Mouse (Mus musculus) limb, embryonic 15.5 days (tissue): ENCODE measurements around the gene Aqp9. TPM values are rescaled to one million over a fixed set of nuclear protein-coding genes. Genes with fewer than 3 reads are reported as not detected.
"Not testable (repeated sequence)": the region's sequence is repeated elsewhere in the genome, so short reads cannot be mapped to it uniquely, and the experiment has no call there.

ENCODE experiments used
- ATAC-seq: fragments of 200-750 bp; cut with Nextera tagmentation; 2 replicates; pipeline ENCODE4 v1.8.0; 2017; ENCODE audit warnings: low read depth, moderate TSS enrichment; ENCODE audit not compliant: insufficient number of reproducible peaks, low FRiP score, low TSS enrichment
- H3K27ac ChIP-seq: fragments of 300-500 bp; sonication (generic); 2 replicates; pipeline ENCODE4 v1.5.1; 2015; ENCODE audit warnings: moderate library complexity, mild to moderate bottlenecking, inconsistent platforms
- H3K27me3 ChIP-seq: fragments of 300-500 bp; sonication (generic); 2 replicates; pipeline ENCODE4 v1.6.1; 2015; ENCODE audit warnings: inconsistent platforms
- H3K36me3 ChIP-seq: fragments of 300-500 bp; sonication (generic); 2 replicates; pipeline ENCODE4 v1.6.1; 2015; ENCODE audit warnings: inconsistent platforms
- H3K4me1 ChIP-seq: fragments of 300-500 bp; sonication (generic); 2 replicates; pipeline ENCODE4 v1.6.1; 2015; ENCODE audit warnings: inconsistent platforms
- H3K4me2 ChIP-seq: fragments of 300-500 bp; sonication (generic); 2 replicates; pipeline ENCODE4 v1.6.1; 2015; ENCODE audit warnings: mild to moderate bottlenecking, inconsistent platforms
- H3K4me3 ChIP-seq: fragments of 300-500 bp; sonication (generic); 2 replicates; pipeline ENCODE4 v1.5.1; 2015; ENCODE audit warnings: mild to moderate bottlenecking, inconsistent platforms
- H3K9ac ChIP-seq: fragments of 300-500 bp; sonication (generic); 2 replicates; pipeline ENCODE4 v1.6.1; 2015; ENCODE audit warnings: inconsistent platforms
- H3K9me3 ChIP-seq: fragments of 300-500 bp; sonication (generic); 2 replicates; pipeline ENCODE4 v1.6.1; 2016; ENCODE audit warnings: inconsistent platforms
- WGBS: fragments of 180-500 bp; shearing (Covaris S2); methylation state at CpG from one replicate; pipeline ENCODE4 v1.1.7; 2015; 5-methylcytosine and 5-hydroxymethylcytosine counted together
- polyA plus RNA-seq: library from polyadenylated mRNA; unstranded; fragments of >200 nt; fragmentation: Nextera tagmentation; extraction: Ambion mirVana; gene quantifications from 2 replicates; pipeline ENCODE4 v1.2.1, GENCODE M21; 2015

The Aqp9 gene
- polyA plus RNA-seq, 1 experiment from 2014 or later = 0.50 TPM

- not testable (repeated sequence) for H3K9me3 ChIP-seq, H3K4me2 ChIP-seq, H3K27ac ChIP-seq, H3K4me1 ChIP-seq, H3K4me3 ChIP-seq, H3K36me3 ChIP-seq, ATAC-seq, H3K9ac ChIP-seq
- H3K27me3 ChIP-seq = peaks cover 12% of the 10 kb centered on the region; the same call in 1 of the 2 replicates
- WGBS = 83% methylated on average over 8 of the region's 8 CpGs
Observed at GRCm38 (mm10) chr9:71123095-71123494, 45.4 kb downstream of the Aqp9 start.

GRCm38 (mm10) chr9:71120924-71121323 lies 47.6 kb downstream of the Aqp9 start:
- ATAC-seq = no peak
- Histone ChIP-seq H3K4me3 (no peak overlapping the region), H3K36me3 (no peaks in the 10 kb centered on the region), H3K9me3 (no peaks in the 10 kb centered on the region), H3K27me3 (0 out of 2 replicates have a peak, but pooled peaks cover 1% of the 10 kb centered on the region), H3K9ac (no peak overlapping the region), H3K4me2 (no peak overlapping the region), H3K4me1 (no peaks in the 10 kb centered on the region), H3K27ac (no peak overlapping the region)
- WGBS = 76% methylated on average over 9 of the region's 9 CpGs

GRCm38 (mm10) chr9:71113166-71113565 lies 55.3 kb downstream of the Aqp9 start:
- ATAC-seq = no peak
- Histone ChIP-seq H3K9ac (no peak overlapping the region), H3K27ac (no peak overlapping the region), H3K9me3 (no peaks in the 10 kb centered on the region), H3K4me3 (no peak overlapping the region), H3K36me3 (no peaks in the 10 kb centered on the region), H3K27me3 (no peaks in the 10 kb centered on the region; the same call in 1 of the 2 replicates), H3K4me1 (no peaks in the 10 kb centered on the region), H3K4me2 (no peak overlapping the region)
- WGBS = 68% methylated on average over 6 of the region's 6 CpGs

GRCm38 (mm10) chr9:71103521-71103920 lies 65.0 kb downstream of the Aqp9 start:
- Histone ChIP-seq H3K27me3 (no peaks in the 10 kb centered on the region), H3K9me3 (no peaks in the 10 kb centered on the region), H3K9ac (no peak overlapping the region), H3K4me1 (no peaks in the 10 kb centered on the region), H3K36me3 (no peaks in the 10 kb centered on the region), H3K27ac (no peak overlapping the region), H3K4me3 (no peak overlapping the region), H3K4me2 (no peak overlapping the region)
- WGBS = 58% methylated on average over 5 of the region's 5 CpGs
- ATAC-seq = no peak

- H3K9me3 ChIP-seq = no peaks in the 10 kb centered on the region
- H3K9ac ChIP-seq = no peak overlapping the region
- no peaks in the 10 kb centered on the region for H3K36me3 ChIP-seq
- 82% methylated on average over 6 of the region's 6 CpGs for WGBS
- no peak overlapping the region for H3K4me3 ChIP-seq
- H3K27me3 ChIP-seq = no peaks in the 10 kb centered on the region
- H3K4me1 ChIP-seq = no peaks in the 10 kb centered on the region
- no peak overlapping the region for H3K27ac ChIP-seq
- ATAC-seq = no peak
- no peak overlapping the region for H3K4me2 ChIP-seq
Observed at GRCm38 (mm10) chr9:71094066-71094465, 74.4 kb downstream of the Aqp9 start.

GRCm38 (mm10) chr9:71092038-71092437 lies 76.4 kb downstream of the Aqp9 start:
- Histone ChIP-seq H3K27ac (no peak overlapping the region), H3K4me3 (no peak overlapping the region), H3K27me3 (no peaks in the 10 kb centered on the region), H3K36me3 (no peaks in the 10 kb centered on the region), H3K4me1 (no peaks in the 10 kb centered on the region), H3K4me2 (no peak overlapping the region), H3K9ac (no peak overlapping the region), H3K9me3 (no peaks in the 10 kb centered on the region)
- WGBS = 67% methylated on average over 5 of the region's 5 CpGs
- no peak for ATAC-seq

GRCm38 (mm10) chr9:71079201-71079600 lies 89.3 kb downstream of the Aqp9 start:
- Histone ChIP-seq H3K27ac (no peak overlapping the region), H3K4me2 (no peak overlapping the region), H3K4me1 (0 out of 2 replicates have a peak, but pooled peaks cover 7% of the 10 kb centered on the region), H3K27me3 (no peaks in the 10 kb centered on the region), H3K36me3 (no peaks in the 10 kb centered on the region), H3K4me3 (no peak overlapping the region), H3K9me3 (no peaks in the 10 kb centered on the region), H3K9ac (no peak overlapping the region)
- ATAC-seq = no peak
- WGBS = 53% methylated on average over 7 of the region's 7 CpGs

GRCm38 (mm10) chr9:71077251-71077825 lies 91.1 kb downstream of the Aqp9 start:
- Histone ChIP-seq H3K36me3 (no peaks in the 10 kb centered on the region), H3K4me3 (no peak overlapping the region), H3K4me2 (no peak overlapping the region), H3K27ac (no peak overlapping the region), H3K9me3 (no peaks in the 10 kb centered on the region), H3K4me1 (0 out of 2 replicates have a peak, but pooled peaks cover 7% of the 10 kb centered on the region), H3K9ac (no peak overlapping the region), H3K27me3 (no peaks in the 10 kb centered on the region)
- no peak for ATAC-seq
- WGBS = 71% methylated on average over 5 of the region's 5 CpGs

- Histone ChIP-seq H3K27me3 (no peaks in the 10 kb centered on the region), H3K27ac (no peak overlapping the region), H3K4me1 (0 out of 2 replicates have a peak, but pooled peaks cover 7% of the 10 kb centered on the region), H3K9ac (no peak overlapping the region), H3K9me3 (no peaks in the 10 kb centered on the region), H3K4me2 (no peak overlapping the region), H3K4me3 (no peak overlapping the region), H3K36me3 (no peaks in the 10 kb centered on the region)
- 78% methylated on average over 12 of the region's 12 CpGs for WGBS
- no peak for ATAC-seq
Observed at GRCm38 (mm10) chr9:71076201-71076648, 92.3 kb downstream of the Aqp9 start.

GRCm38 (mm10) chr9:71073831-71074230 lies 94.7 kb downstream of the Aqp9 start:
- H3K9me3 ChIP-seq = no peaks in the 10 kb centered on the region
- no peak for ATAC-seq
- H3K36me3 ChIP-seq = no peaks in the 10 kb centered on the region
- H3K27me3 ChIP-seq = no peaks in the 10 kb centered on the region
- H3K4me1 ChIP-seq = 0 out of 2 replicates have a peak, but pooled peaks cover 4% of the 10 kb centered on the region
- no peak overlapping the region for H3K4me3 ChIP-seq
- 63% methylated on average over 4 of the region's 4 CpGs for WGBS
- H3K9ac ChIP-seq = no peak overlapping the region
- H3K27ac ChIP-seq = no peak overlapping the region
- H3K4me2 ChIP-seq = no peak overlapping the region

GRCm38 (mm10) chr9:71073076-71073475 lies 95.4 kb downstream of the Aqp9 start:
- no peak for ATAC-seq
- 35% methylated on average over 4 of the region's 4 CpGs for WGBS
- no peak overlapping the region for H3K4me3 ChIP-seq

GRCm38 (mm10) chr9:71072502-71072901 lies 96.0 kb downstream of the Aqp9 start:
- H3K9me3 ChIP-seq = no peaks in the 10 kb centered on the region
- H3K4me3 ChIP-seq = no peak overlapping the region
- no peak for ATAC-seq
- H3K9ac ChIP-seq = no peak overlapping the region
- no peak overlapping the region for H3K4me2 ChIP-seq
- WGBS = 67% methylated on average over 7 of the region's 7 CpGs
- no peaks in the 10 kb centered on the region for H3K27me3 ChIP-seq
- H3K36me3 ChIP-seq = no peaks in the 10 kb centered on the region
- 0 out of 2 replicates have a peak, but pooled peaks cover 4% of the 10 kb centered on the region for H3K4me1 ChIP-seq
- H3K27ac ChIP-seq = no peak overlapping the region

More at GRCm38 (mm10) chr9:71073076-71073475, 95.4 kb downstream of the Aqp9 start:
- no peak overlapping the region for H3K27ac ChIP-seq
- H3K27me3 ChIP-seq = no peaks in the 10 kb centered on the region
- no peaks in the 10 kb centered on the region for H3K36me3 ChIP-seq
- H3K9me3 ChIP-seq = no peaks in the 10 kb centered on the region
- H3K9ac ChIP-seq = no peak overlapping the region
- 0 out of 2 replicates have a peak, but pooled peaks cover 4% of the 10 kb centered on the region for H3K4me1 ChIP-seq
- no peak overlapping the region for H3K4me2 ChIP-seq
